ENCODE assay signal across 11 mouse cellular contexts in genomic region chr17:29838029-29838428, GRCm38 (mm10).
DNase-seq lines count a peak whose midpoint lies in the region; ATAC-seq and TF ChIP-seq lines count a peak whose summit lies in the region.
"Had no signal": no experiment of that assay in that cellular context is flagged by ENCODE, and none has a peak within 500 bp of the region (broad histone marks: within the 10 kb centered on the region; RNA-seq: fewer than 3 reads in every experiment).

No protein-coding gene starts in this region.

- no peaks in the 10 kb centered on the region for H3K27me3 ChIP-seq in lung, postnatal 0 days (replicated peaks; ENCODE audit: insufficient read depth, low read length)
- 0 out of 2 replicates have a peak, but pooled peaks cover 8% of the 10 kb centered on the region for H3K27me3 ChIP-seq in embryonic facial prominence, embryonic 12.5 days
- H3K27me3 ChIP-seq in hindbrain, embryonic 12.5 days = 0 out of 2 replicates have a peak, but pooled peaks cover 7% of the 10 kb centered on the region
- H3K27me3 ChIP-seq in midbrain, embryonic 16.5 days (ENCODE audit: control insufficient read depth, insufficient read depth, low read depth, low read length) = no peaks in the 10 kb centered on the region

- peaks cover 4% of the 10 kb centered on the region; the same call in 1 of the 2 replicates for H3K4me1 ChIP-seq in lung, postnatal 0 days (ENCODE audit: insufficient read depth, low read depth, low read length)
- H3K4me1 ChIP-seq in embryonic facial prominence, embryonic 12.5 days = peaks cover 14% of the 10 kb centered on the region
- peaks cover 49% of the 10 kb centered on the region for H3K4me1 ChIP-seq in hindbrain, embryonic 12.5 days
- H3K4me1 ChIP-seq in midbrain, embryonic 16.5 days (ENCODE audit: control insufficient read depth, insufficient read depth, low read length) = peaks cover 9% of the 10 kb centered on the region; the same call in 1 of the 2 replicates

- DNase-seq in lung, postnatal 0 days (ENCODE audit: low spot score) = no peak
- DNase-seq in lung, adult 18-20 months = no peak
- DNase-seq in layer of hippocampus, postnatal 10 days (ENCODE audit: low spot score in 2 of 2) = no peak
- DNase-seq in urinary bladder, postnatal 25 days (ENCODE audit: low spot score) = no peak
- DNase-seq in adrenal gland, adult 2 months = no peak
- DNase-seq: cerebellum, adult 18-20 months; kidney, postnatal 14 days; lung, postnatal 14 days had no signal

- ATAC-seq in lung, postnatal 0 days = 0 out of 2 replicates have a peak, but pooled peaks have one; percentile 4
- ATAC-seq in embryonic facial prominence, embryonic 12.5 days (ENCODE audit: insufficient number of reproducible peaks, insufficient read depth, low FRiP score, low TSS enrichment) = peak; percentile 77
- peak; percentile 68 for ATAC-seq in hindbrain, embryonic 12.5 days (ENCODE audit: low FRiP score)
- ATAC-seq in midbrain, embryonic 16.5 days = peak; percentile 47; the same call in 1 of the 2 replicates

- no peak for TF ChIP-seq CTCF in lung, postnatal 0 days (IDR thresholded peaks at IDR 0.05)

- no peak overlapping the region for H3K27ac ChIP-seq in lung, postnatal 0 days (ENCODE audit: low read length)
- H3K27ac ChIP-seq in embryonic facial prominence, embryonic 12.5 days = 0 out of 2 replicates have a peak overlapping the region, but pooled peaks have one; percentile 30
- H3K27ac ChIP-seq in hindbrain, embryonic 12.5 days = peak overlapping the region; percentile 71
- H3K27ac ChIP-seq in midbrain, embryonic 16.5 days (ENCODE audit: low read length) = peak overlapping the region; percentile 17; the same call in 1 of the 2 replicates

- H3K9ac ChIP-seq in lung, postnatal 0 days (replicated peaks; ENCODE audit: low read depth) = no peak overlapping the region
- no peak overlapping the region for H3K9ac ChIP-seq in embryonic facial prominence, embryonic 12.5 days
- no peak overlapping the region; the same call in 1 of the 2 replicates for H3K9ac ChIP-seq in hindbrain, embryonic 12.5 days
- no peak overlapping the region for H3K9ac ChIP-seq in midbrain, embryonic 16.5 days (ENCODE audit: low read depth, low read length)

- H3K4me2 ChIP-seq in lung, postnatal 0 days (replicated peaks; ENCODE audit: low read depth, low read length) = no peak overlapping the region
- no peak overlapping the region for H3K4me2 ChIP-seq in embryonic facial prominence, embryonic 12.5 days (replicated peaks)
- no peak overlapping the region for H3K4me2 ChIP-seq in hindbrain, embryonic 12.5 days (replicated peaks)
- H3K4me2 ChIP-seq in midbrain, embryonic 16.5 days (ENCODE audit: low read length) = no peak overlapping the region

- H3K36me3 ChIP-seq in lung, postnatal 0 days (ENCODE audit: insufficient read depth, low read length) = no peaks in the 10 kb centered on the region
- no peaks in the 10 kb centered on the region for H3K36me3 ChIP-seq in embryonic facial prominence, embryonic 12.5 days
- H3K36me3 ChIP-seq in hindbrain, embryonic 12.5 days = no peaks in the 10 kb centered on the region
- no peaks in the 10 kb centered on the region; the same call in 1 of the 2 replicates for H3K36me3 ChIP-seq in midbrain, embryonic 16.5 days (ENCODE audit: control insufficient read depth, insufficient read depth, low read length)

- TF ChIP-seq EP300 in lung, postnatal 0 days (IDR thresholded peaks at IDR 0.05) = no peak

- WGBS in lung, postnatal 0 days = 32% methylated on average over 3 of the region's 3 CpGs
- 22% methylated on average over 3 of the region's 3 CpGs for WGBS in embryonic facial prominence, embryonic 12.5 days
- 28% methylated on average over 3 of the region's 3 CpGs for WGBS in hindbrain, embryonic 12.5 days
- 19% methylated on average over 3 of the region's 3 CpGs for WGBS in midbrain, embryonic 16.5 days

- H3K9me3 ChIP-seq in lung, postnatal 0 days (ENCODE audit: low read length) = no peaks in the 10 kb centered on the region
- no peaks in the 10 kb centered on the region for H3K9me3 ChIP-seq in embryonic facial prominence, embryonic 12.5 days
- no peaks in the 10 kb centered on the region for H3K9me3 ChIP-seq in hindbrain, embryonic 12.5 days (replicated peaks)
- no peaks in the 10 kb centered on the region for H3K9me3 ChIP-seq in midbrain, embryonic 16.5 days (replicated peaks; ENCODE audit: control insufficient read depth, low read length, poor library complexity, severe bottlenecking)

- no peak overlapping the region for H3K4me3 ChIP-seq in lung, postnatal 0 days (ENCODE audit: low read depth, low read length)
- H3K4me3 ChIP-seq in embryonic facial prominence, embryonic 12.5 days = no peak overlapping the region
- no peak overlapping the region for H3K4me3 ChIP-seq in hindbrain, embryonic 12.5 days
- no peak overlapping the region for H3K4me3 ChIP-seq in midbrain, embryonic 16.5 days (ENCODE audit: low read depth, low read length)

Comparison
In these comparisons a context has a peak if more than half of its experiments do, and no peak if none do; other contexts are left out.
1. ATAC-seq: peak in every context shown above with its lines; median percentile 77 in embryonic facial prominence, embryonic 12.5 days; 68 in hindbrain, embryonic 12.5 days; 47 in midbrain, embryonic 16.5 days; 4 in lung, postnatal 0 days.